Mouse (Mus musculus) kidney, postnatal 0 days (tissue): ENCODE results near the gene Kcnd1. TPM values are rescaled to one million over a fixed set of nuclear protein-coding genes. Genes with fewer than 3 reads are reported as not detected.
"Not testable (repeated sequence)": the region's sequence is repeated elsewhere in the genome, so short reads cannot be mapped to it uniquely, and the experiment has no call there.

ENCODE experiments used
- ATAC-seq: fragments of 200-750 bp; cut with Nextera tagmentation; replicated peaks from 2 replicates; pipeline ENCODE4 v1.8.0; 2017; ENCODE audit warnings: low read depth, moderate number of reproducible peaks, moderate TSS enrichment, moderate library complexity; ENCODE audit not compliant: low FRiP score
- DNase-seq: peaks from one replicate; pipeline ENCODE4 v3.0.0-alpha.2; 2016; ENCODE audit warnings: low spot score
- H3K27ac ChIP-seq: fragments of 300-500 bp; sonication (generic); 2 replicates; pipeline ENCODE4 v1.5.1; 2014; ENCODE audit warnings: mild to moderate bottlenecking
- H3K27me3 ChIP-seq: fragments of 300-500 bp; sonication (generic); 2 replicates; pipeline ENCODE4 v1.6.1; 2014; ENCODE audit warnings: low read length, mixed read lengths; ENCODE audit not compliant: insufficient read depth
- H3K36me3 ChIP-seq: fragments of 300-500 bp; sonication (generic); 2 replicates; pipeline ENCODE4 v1.6.1; 2014; ENCODE audit warnings: low read length, mixed read lengths; ENCODE audit not compliant: insufficient read depth
- H3K4me1 ChIP-seq: fragments of 300-500 bp; sonication (generic); replicated peaks from 2 replicates; pipeline ENCODE4 v1.6.1; 2014; ENCODE audit warnings: antibody characterized with exemption, low read length, mixed read lengths; ENCODE audit not compliant: insufficient read depth
- H3K4me2 ChIP-seq: fragments of 300-500 bp; sonication (generic); 2 replicates; pipeline ENCODE4 v1.6.1; 2014; ENCODE audit warnings: mild to moderate bottlenecking, low read length, moderate library complexity, mixed read lengths
- H3K4me3 ChIP-seq: fragments of 300-500 bp; sonication (generic); replicated peaks from 2 replicates; pipeline ENCODE4 v1.5.1; 2014; ENCODE audit warnings: low read depth, low read length
- H3K9ac ChIP-seq: fragments of 300-500 bp; sonication (generic); 2 replicates; pipeline ENCODE4 v1.6.1; 2014; ENCODE audit warnings: low read depth, low read length
- H3K9me3 ChIP-seq: fragments of 300-500 bp; sonication (generic); replicated peaks from 2 replicates; pipeline ENCODE4 v1.6.1; 2016; ENCODE audit warnings: low read length, inconsistent platforms, mixed read lengths
- CTCF ChIP-seq: IDR thresholded peaks from 2 replicates; pipeline ENCODE4 v1.5.1; 2016; ENCODE audit warnings: antibody characterized with exemption, low read depth, mild to moderate bottlenecking, moderate library complexity
- WGBS: fragments of 180-500 bp; shearing (Covaris S2); extraction: QIAGEN DNeasy Blood & Tissue Kit; methylation state at CpG from one replicate; pipeline ENCODE4 v1.1.7; 2014; 5-methylcytosine and 5-hydroxymethylcytosine counted together
- polyA plus RNA-seq: library from polyadenylated mRNA; unstranded; fragments of >200 nt; fragmentation: Nextera tagmentation; extraction: Ambion mirVana; gene quantifications from 2 replicates; pipeline ENCODE4 v1.2.1, GENCODE M21; 2015

Kcnd1 gene
- polyA plus RNA-seq, 1 experiment from 2014 or later = 0.83 TPM

- peak; percentile 51; the same call in 1 of the 2 replicates for TF ChIP-seq CTCF
- not testable (repeated sequence) for H3K36me3 ChIP-seq, H3K27me3 ChIP-seq, ATAC-seq, H3K9ac ChIP-seq, H3K4me2 ChIP-seq, H3K4me1 ChIP-seq, H3K4me3 ChIP-seq, H3K9me3 ChIP-seq, H3K27ac ChIP-seq
- 59% methylated on average over 8 of the region's 8 CpGs for WGBS
- DNase-seq = peak; percentile 16
These were observed 7.1 kb upstream of the Kcnd1 start for GRCm38 (mm10) chrX:7815016-7815415.

GRCm38 (mm10) chrX:7837146-7837545, 15.1 kb downstream of the Kcnd1 start:
- H3K4me2 ChIP-seq = no peak overlapping the region
- H3K9me3 ChIP-seq = no peaks in the 10 kb centered on the region
- DNase-seq (no peak), ATAC-seq (no peak)
- no peaks in the 10 kb centered on the region for H3K4me1 ChIP-seq
- no peaks in the 10 kb centered on the region for H3K27me3 ChIP-seq
- WGBS = 89% methylated on average over 1 of the region's 1 CpGs
- H3K27ac ChIP-seq = no peak overlapping the region
- no peak overlapping the region for H3K9ac ChIP-seq
- H3K4me3 ChIP-seq = no peak overlapping the region
- no peak for TF ChIP-seq CTCF
- no peaks in the 10 kb centered on the region for H3K36me3 ChIP-seq

GRCm38 (mm10) chrX:7840842-7841162, 18.7 kb downstream of the Kcnd1 start:
- no peak for TF ChIP-seq CTCF
- no peak overlapping the region for H3K9ac ChIP-seq
- no peak for DNase-seq

GRCm38 (mm10) chrX:7841163-7842162, 19.4 kb downstream of the Kcnd1 start, which contains the start of gene Otud5:
TSS of gene Otud5 (plus strand) at chrX:7841364.
- Histone ChIP-seq H3K36me3 (no peaks in the 10 kb centered on the region), H3K27me3 (no peaks in the 10 kb centered on the region), H3K4me3 (peak within 1 kb of the TSS; percentile 67), H3K4me2 (peak within 1 kb of the TSS; percentile 63), H3K4me1 (no peaks in the 10 kb centered on the region), H3K9me3 (no peaks in the 10 kb centered on the region), H3K9ac (peak within 1 kb of the TSS; percentile 87), H3K27ac (peak within 1 kb of the TSS; percentile 93)
- 24% methylated on average over 73 of the region's 74 CpGs for WGBS
- DNase-seq = peak; percentile 97
- peak; percentile 98 for ATAC-seq
- TF ChIP-seq CTCF = no peak

More at GRCm38 (mm10) chrX:7840842-7841162, 18.7 kb downstream of the Kcnd1 start:
- Histone ChIP-seq H3K36me3 (no peaks in the 10 kb centered on the region), H3K27me3 (no peaks in the 10 kb centered on the region), H3K27ac (peak overlapping the region; percentile 10; the same call in 1 of the 2 replicates), H3K4me1 (no peaks in the 10 kb centered on the region), H3K9me3 (no peaks in the 10 kb centered on the region), H3K4me3 (no peak overlapping the region), H3K4me2 (peak overlapping the region; percentile 46; the same call in 1 of the 2 replicates)
- 23% methylated on average over 7 of the region's 7 CpGs for WGBS
- ATAC-seq = no peak

- no peaks in the 10 kb centered on the region for H3K4me1 ChIP-seq
- DNase-seq = no peak
These were observed 20.2 kb downstream of the Kcnd1 start for GRCm38 (mm10) chrX:7842318-7842717.

GRCm38 (mm10) chrX:7847845-7848244, 25.8 kb downstream of the Kcnd1 start:
- no peak for TF ChIP-seq CTCF
- Histone ChIP-seq H3K4me2 (no peak overlapping the region), H3K9ac (no peak overlapping the region), H3K4me3 (no peak overlapping the region), H3K27ac (no peak overlapping the region), H3K27me3 (no peaks in the 10 kb centered on the region), H3K9me3 (no peaks in the 10 kb centered on the region), H3K36me3 (no peaks in the 10 kb centered on the region), H3K4me1 (no peaks in the 10 kb centered on the region)
- WGBS = 70% methylated on average over 2 of the region's 2 CpGs
- no peak for ATAC-seq
- no peak for DNase-seq

More at GRCm38 (mm10) chrX:7842318-7842717, 20.2 kb downstream of the Kcnd1 start:
- 29% methylated on average over 42 of the region's 42 CpGs for WGBS
- ATAC-seq = 0 out of 2 replicates have a peak, but pooled peaks have one; percentile 3
- no peaks in the 10 kb centered on the region for H3K36me3 ChIP-seq
- H3K27me3 ChIP-seq = no peaks in the 10 kb centered on the region
- peak overlapping the region; percentile 67 for H3K4me3 ChIP-seq
- TF ChIP-seq CTCF = no peak
- H3K9ac ChIP-seq = peak overlapping the region; percentile 87
- peak overlapping the region; percentile 93 for H3K27ac ChIP-seq
- no peaks in the 10 kb centered on the region for H3K9me3 ChIP-seq
- H3K4me2 ChIP-seq = peak overlapping the region; percentile 63
